Mouse (Mus musculus): ENCODE data around the gene Gm4181. TPM values are rescaled to one million over a fixed set of nuclear protein-coding genes. Genes with fewer than 3 reads are reported as not detected.
"Not testable (repeated sequence)": the region's sequence is repeated elsewhere in the genome, so short reads cannot be mapped to it uniquely, and the experiment has no call there.

Gm4181 gene
- polyA plus RNA-seq (2012; ENCODE audit: insufficient read depth, insufficient read length, low replicate concordance, missing spikeins) = not detected in 2 replicates

GRCm38 (mm10) chr14:51635566-51635965 lies at the start of gene Gm4181:
Gene Gm4181, minus strand, starts transcription at chr14:51635666.
- not testable (repeated sequence) for H3K4me3 ChIP-seq (ENCODE audit: insufficient read depth, low read depth, low read length); H3K4me1 ChIP-seq (ENCODE audit: control insufficient read depth, insufficient read depth, low read length); H3K27ac ChIP-seq (ENCODE audit: insufficient read depth, low read depth, low read length)
- WGBS = 88% methylated on average over 1 of the region's 1 CpGs

- H3K4me3 ChIP-seq (ENCODE audit: insufficient read depth, low read depth, low read length) = no peak overlapping the region
- H3K27ac ChIP-seq (ENCODE audit: insufficient read depth, low read depth, low read length) = no peak overlapping the region
- no peaks in the 10 kb centered on the region for H3K4me1 ChIP-seq (ENCODE audit: control insufficient read depth, insufficient read depth, low read length)
- 94% methylated on average over 5 of the region's 5 CpGs for WGBS
- no peak for TF ChIP-seq CTCF (IDR thresholded peaks at IDR 0.05; ENCODE audit: insufficient read depth, low read depth, low read length)
- TF ChIP-seq POLR2A (IDR thresholded peaks at IDR 0.05; ENCODE audit: insufficient read depth, low read depth, low read length) = no peak
Measured at GRCm38 (mm10) chr14:51677269-51677668, 41.8 kb upstream of the Gm4181 start.

- 97% methylated on average over 1 of the region's 1 CpGs for WGBS
- not testable (repeated sequence) for H3K4me3 ChIP-seq (ENCODE audit: insufficient read depth, low read depth, low read length); H3K27ac ChIP-seq (ENCODE audit: insufficient read depth, low read depth, low read length); H3K4me1 ChIP-seq (ENCODE audit: control insufficient read depth, insufficient read depth, low read length)
Measured at GRCm38 (mm10) chr14:51632426-51632825, 3.0 kb downstream of the Gm4181 start.

GRCm38 (mm10) chr14:51611210-51611609 lies 24.3 kb downstream of the Gm4181 start, which contains the start of gene Gm17078:
Gene Gm17078, minus strand, starts transcription at chr14:51611310.
- no peak for TF ChIP-seq POLR2A (IDR thresholded peaks at IDR 0.05; ENCODE audit: insufficient read depth, low read depth, low read length)
- no peak for TF ChIP-seq CTCF (IDR thresholded peaks at IDR 0.05; ENCODE audit: insufficient read depth, low read depth, low read length)
- Histone ChIP-seq H3K4me1 (ENCODE audit: control insufficient read depth, insufficient read depth, low read length) (no peaks in the 10 kb centered on the region), H3K27ac (ENCODE audit: insufficient read depth, low read depth, low read length) (no peak within 1 kb of the TSS), H3K4me3 (ENCODE audit: insufficient read depth, low read depth, low read length) (no peak within 1 kb of the TSS)
- 86% methylated on average over 1 of the region's 1 CpGs for WGBS

DNA sequence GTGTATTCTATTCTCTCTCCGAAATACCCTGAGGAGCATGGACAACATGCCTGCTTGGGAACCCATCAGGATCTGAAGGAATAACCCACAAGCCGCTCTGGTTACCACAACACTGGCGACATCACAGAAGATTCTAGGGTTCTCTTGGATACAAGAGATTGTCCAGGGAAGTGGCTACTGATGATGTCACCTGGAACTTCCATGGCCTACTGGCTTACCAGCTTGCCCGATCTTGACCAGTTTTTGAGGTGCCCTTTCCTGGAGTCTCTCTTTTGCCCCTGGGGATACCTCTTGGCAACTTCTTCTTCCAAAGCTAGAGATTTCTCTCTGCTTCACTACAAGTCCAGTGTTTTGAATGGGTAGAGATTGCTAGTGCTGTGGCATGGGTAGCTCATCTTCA lies 43.4 kb downstream of the Gm4181 start, which contains the start of gene Gm17174:
Gene Gm17174, minus strand, starts transcription at position 101 of the 400 bp plus-strand sequence.
- not testable (repeated sequence) for H3K4me1 ChIP-seq (ENCODE audit: control insufficient read depth, insufficient read depth, low read length); H3K4me3 ChIP-seq (ENCODE audit: insufficient read depth, low read depth, low read length); H3K27ac ChIP-seq (ENCODE audit: insufficient read depth, low read depth, low read length)
- 97% methylated on average over 4 of the region's 4 CpGs for WGBS

Other genes with a start within 250 kb of the Gm4181 start
- gene Vmn2r88, start 224.8 kb downstream of the Gm4181 start, polyA plus RNA-seq (2012; ENCODE audit: insufficient read depth, insufficient read length, low replicate concordance, missing spikeins) = not detected in 2 replicates
- gene Vmn2r89, start 183.8 kb downstream of the Gm4181 start, polyA plus RNA-seq (2012; ENCODE audit: insufficient read depth, insufficient read length, low replicate concordance, missing spikeins) = not detected in 2 replicates
- gene Gm5622, start 82.9 kb downstream of the Gm4181 start, polyA plus RNA-seq (2012; ENCODE audit: insufficient read depth, insufficient read length, low replicate concordance, missing spikeins) = not detected in 2 replicates
- not detected in 2 replicates for gene Gm17175, start 61.6 kb downstream of the Gm4181 start, polyA plus RNA-seq (2012; ENCODE audit: insufficient read depth, insufficient read length, low replicate concordance, missing spikeins)
- gene Gm17174, start 43.5 kb downstream of the Gm4181 start, polyA plus RNA-seq (2012; ENCODE audit: insufficient read depth, insufficient read length, low replicate concordance, missing spikeins) = not detected in 2 replicates
- not detected in 2 replicates for gene Gm17078, start 24.4 kb downstream of the Gm4181 start, polyA plus RNA-seq (2012; ENCODE audit: insufficient read depth, insufficient read length, low replicate concordance, missing spikeins)
- not detected in 2 replicates for gene Gm17079, start 59.8 kb upstream of the Gm4181 start, polyA plus RNA-seq (2012; ENCODE audit: insufficient read depth, insufficient read length, low replicate concordance, missing spikeins)
- gene Gm5800, start 81.5 kb upstream of the Gm4181 start, polyA plus RNA-seq (2012; ENCODE audit: insufficient read depth, insufficient read length, low replicate concordance, missing spikeins) = not detected in 2 replicates
- gene Ang4, start 137.9 kb upstream of the Gm4181 start, polyA plus RNA-seq (2012; ENCODE audit: insufficient read depth, insufficient read length, low replicate concordance, missing spikeins) = not detected in 2 replicates
- gene AY358078, start 164.4 kb upstream of the Gm4181 start, polyA plus RNA-seq (2012; ENCODE audit: insufficient read depth, insufficient read length, low replicate concordance, missing spikeins) = not detected in 2 replicates
- gene Ear6, start 218.0 kb upstream of the Gm4181 start, polyA plus RNA-seq (2012; ENCODE audit: insufficient read depth, insufficient read length, low replicate concordance, missing spikeins) = not detected in 2 replicates
- gene Mettl17, start 249.2 kb upstream of the Gm4181 start, polyA plus RNA-seq (2012; ENCODE audit: insufficient read depth, insufficient read length, low replicate concordance, missing spikeins) = not detected in 2 replicates